Mouse (Mus musculus): ENCODE data around the gene Rasl11a. TPM values are rescaled to one million over a fixed set of nuclear protein-coding genes. Genes with fewer than 3 reads are reported as not detected.
A peak's percentile ranks its signal among the peaks of the same experiment; 100 is the strongest.

Gene Rasl11a
- polyA plus RNA-seq, 2 experiments: 7.8 to 8.4 TPM

- Histone ChIP-seq H3K4me1 (ENCODE audit: control insufficient read depth, insufficient read depth, low read length) (no peaks in the 10 kb centered on the region), H3K27ac (replicated peaks; ENCODE audit: low read depth, low read length) (no peak overlapping the region), H3K4me2 (replicated peaks; ENCODE audit: low read depth, low read length, severe bottlenecking) (no peak overlapping the region), H3K27me3 (ENCODE audit: control insufficient read depth, insufficient read depth, low read length) (no peaks in the 10 kb centered on the region), H3K4me3 (replicated peaks; ENCODE audit: low read length) (no peak overlapping the region), H3K9me3 (ENCODE audit: control insufficient read depth, low read length) (no peaks in the 10 kb centered on the region), H3K36me3 (ENCODE audit: control insufficient read depth, insufficient read depth, low read length) (no peaks in the 10 kb centered on the region), H3K9ac (ENCODE audit: low read depth, low read length, severe bottlenecking) (no peak overlapping the region)
- no peak for TF ChIP-seq POLR2A (IDR thresholded peaks at IDR 0.05; ENCODE audit: borderline replicate concordance, extremely low read depth, insufficient read depth, insufficient read length)
- 79% methylated on average over 5 of the region's 5 CpGs for WGBS
- ATAC-seq (ENCODE audit: low FRiP score, low read depth) (no peak), DNase-seq (ENCODE audit: low spot score) (no peak)
These were observed 21.9 kb upstream of the Rasl11a start for GRCm38 (mm10) chr5:146823005-146823404.

- Histone ChIP-seq H3K4me3 (replicated peaks; ENCODE audit: low read length) (no peak overlapping the region), H3K36me3 (ENCODE audit: control insufficient read depth, insufficient read depth, low read length) (peaks cover 7% of the 10 kb centered on the region), H3K27ac (replicated peaks; ENCODE audit: low read depth, low read length) (no peak overlapping the region), H3K4me2 (replicated peaks; ENCODE audit: low read depth, low read length, severe bottlenecking) (no peak overlapping the region), H3K9me3 (ENCODE audit: control insufficient read depth, low read length) (no peaks in the 10 kb centered on the region), H3K4me1 (ENCODE audit: control insufficient read depth, insufficient read depth, low read length) (peaks cover 10% of the 10 kb centered on the region; the same call in 1 of the 2 replicates), H3K27me3 (ENCODE audit: control insufficient read depth, insufficient read depth, low read length) (no peaks in the 10 kb centered on the region), H3K9ac (ENCODE audit: low read depth, low read length, severe bottlenecking) (no peak overlapping the region)
- no peak for TF ChIP-seq POLR2A (IDR thresholded peaks at IDR 0.05; ENCODE audit: borderline replicate concordance, extremely low read depth, insufficient read depth, insufficient read length)
- WGBS: 55% methylated on average over 8 of the region's 8 CpGs
- ATAC-seq (ENCODE audit: low FRiP score, low read depth) (no peak), DNase-seq (ENCODE audit: low spot score) (no peak)
These were observed 15.3 kb upstream of the Rasl11a start for GRCm38 (mm10) chr5:146829528-146829927.

DNA sequence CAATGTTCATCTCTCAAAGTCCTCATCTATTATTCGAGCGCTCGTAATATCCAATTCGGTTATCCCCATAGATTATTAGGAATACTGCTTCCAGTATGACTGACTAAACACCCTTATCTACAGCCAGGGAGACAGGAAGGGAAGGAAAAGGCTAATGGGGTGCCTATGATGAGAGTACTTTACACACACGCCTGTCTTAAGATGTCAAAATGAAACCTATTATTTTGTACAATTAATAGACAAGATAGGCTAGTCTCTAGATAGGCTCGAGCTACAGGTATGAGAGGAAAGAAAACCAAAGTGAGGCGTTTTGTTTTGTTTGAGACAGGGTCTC is 12.5 kb upstream of the Rasl11a start:
- no peak for TF ChIP-seq POLR2A (IDR thresholded peaks at IDR 0.05; ENCODE audit: borderline replicate concordance, extremely low read depth, insufficient read depth, insufficient read length)
- no peaks in the 10 kb centered on the region for H3K27me3 ChIP-seq (ENCODE audit: control insufficient read depth, insufficient read depth, low read length)
- H3K36me3 ChIP-seq (ENCODE audit: control insufficient read depth, insufficient read depth, low read length): peaks cover 36% of the 10 kb centered on the region
- peak overlapping the region; percentile 95 for H3K4me3 ChIP-seq (replicated peaks; ENCODE audit: low read length)
- H3K27ac ChIP-seq (replicated peaks; ENCODE audit: low read depth, low read length): peak overlapping the region; percentile 89
- H3K9ac ChIP-seq (ENCODE audit: low read depth, low read length, severe bottlenecking): peak overlapping the region; percentile 96
- H3K4me1 ChIP-seq (ENCODE audit: control insufficient read depth, insufficient read depth, low read length): peaks cover 11% of the 10 kb centered on the region; the same call in 1 of the 2 replicates
- H3K4me2 ChIP-seq (replicated peaks; ENCODE audit: low read depth, low read length, severe bottlenecking): peak overlapping the region; percentile 80
- no peaks in the 10 kb centered on the region for H3K9me3 ChIP-seq (ENCODE audit: control insufficient read depth, low read length)
- ATAC-seq (ENCODE audit: low FRiP score, low read depth) (no peak), DNase-seq (ENCODE audit: low spot score) (no peak)
- 53% methylated on average over 7 of the region's 7 CpGs for WGBS

DNA sequence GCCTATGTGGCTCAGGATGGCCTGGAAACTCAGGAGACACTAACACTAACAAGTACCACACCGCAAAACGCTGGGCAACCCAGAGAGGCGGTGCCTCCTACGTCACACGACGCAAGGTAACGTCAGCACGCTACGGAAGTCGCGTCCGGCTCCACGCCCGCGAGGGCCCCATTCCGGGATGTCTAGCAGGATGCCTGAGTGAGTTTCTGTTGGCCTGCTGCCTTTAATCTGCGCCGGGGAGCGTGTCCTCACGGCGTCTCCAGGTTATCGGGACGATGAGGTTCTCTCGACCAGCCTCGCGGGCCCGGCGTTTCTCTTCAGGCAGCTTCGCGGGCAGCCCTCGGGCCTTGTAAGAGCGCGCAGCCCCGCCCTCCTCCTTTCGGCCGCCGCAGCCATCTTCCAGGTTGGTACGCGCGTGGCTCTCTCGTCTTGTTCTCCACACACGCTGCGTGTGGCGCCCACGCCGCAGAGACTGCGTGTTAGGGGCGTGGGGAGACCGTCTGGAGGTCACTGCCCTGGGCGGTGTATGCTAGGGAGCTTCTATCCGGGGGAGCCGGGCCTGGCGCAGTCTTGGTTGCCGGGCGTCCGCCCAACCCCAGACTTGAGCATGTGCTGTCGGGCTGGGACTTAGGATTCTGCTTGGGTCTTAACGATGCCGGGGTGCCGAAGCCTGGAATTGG is 12.0 kb upstream of the Rasl11a start, which contains the start of gene Rpl21:
Gene Rpl21, plus strand, starts transcription at position 122 of the 680 bp plus-strand sequence.
- DNase-seq (ENCODE audit: low spot score): peak; percentile 93
- ATAC-seq (ENCODE audit: low FRiP score, low read depth): peak; percentile 99
- WGBS: under 1% methylated on average over 53 of the region's 60 CpGs

GRCm38 (mm10) chr5:146833673-146834201 is 11.1 kb upstream of the Rasl11a start:
- DNase-seq (ENCODE audit: low spot score): no peak
- Histone ChIP-seq H3K4me2 (replicated peaks; ENCODE audit: low read depth, low read length, severe bottlenecking) (peak overlapping the region; percentile 80), H3K9me3 (ENCODE audit: control insufficient read depth, low read length) (no peaks in the 10 kb centered on the region), H3K36me3 (ENCODE audit: control insufficient read depth, insufficient read depth, low read length) (peaks cover 48% of the 10 kb centered on the region), H3K9ac (ENCODE audit: low read depth, low read length, severe bottlenecking) (peak overlapping the region; percentile 96), H3K4me3 (replicated peaks; ENCODE audit: low read length) (peak overlapping the region; percentile 95), H3K27me3 (ENCODE audit: control insufficient read depth, insufficient read depth, low read length) (no peaks in the 10 kb centered on the region), H3K27ac (replicated peaks; ENCODE audit: low read depth, low read length) (peak overlapping the region; percentile 89; the same call in 1 of the 2 replicates), H3K4me1 (ENCODE audit: control insufficient read depth, insufficient read depth, low read length) (peaks cover 11% of the 10 kb centered on the region; the same call in 1 of the 2 replicates)
- no peak for ATAC-seq (ENCODE audit: low FRiP score, low read depth)
- no peak for TF ChIP-seq POLR2A (IDR thresholded peaks at IDR 0.05; ENCODE audit: borderline replicate concordance, extremely low read depth, insufficient read depth, insufficient read length)
- WGBS: 19% methylated on average over 8 of the region's 8 CpGs

More for the DNA sequence above, 12.0 kb upstream of the Rasl11a start, which contains the start of gene Rpl21:
- TF ChIP-seq POLR2A (IDR thresholded peaks at IDR 0.05; ENCODE audit: borderline replicate concordance, extremely low read depth, insufficient read depth, insufficient read length): peak; percentile 98
- peak within 1 kb of the TSS; percentile 80 for H3K4me2 ChIP-seq (replicated peaks; ENCODE audit: low read depth, low read length, severe bottlenecking)
- peaks cover 41% of the 10 kb centered on the region for H3K36me3 ChIP-seq (ENCODE audit: control insufficient read depth, insufficient read depth, low read length)
- H3K4me1 ChIP-seq (ENCODE audit: control insufficient read depth, insufficient read depth, low read length): peaks cover 11% of the 10 kb centered on the region; the same call in 1 of the 2 replicates
- no peaks in the 10 kb centered on the region for H3K27me3 ChIP-seq (ENCODE audit: control insufficient read depth, insufficient read depth, low read length)
- H3K4me3 ChIP-seq (replicated peaks; ENCODE audit: low read length): peak within 1 kb of the TSS; percentile 95
- no peaks in the 10 kb centered on the region for H3K9me3 ChIP-seq (ENCODE audit: control insufficient read depth, low read length)
- H3K9ac ChIP-seq (ENCODE audit: low read depth, low read length, severe bottlenecking): peak within 1 kb of the TSS; percentile 96
- peak within 1 kb of the TSS; percentile 89 for H3K27ac ChIP-seq (replicated peaks; ENCODE audit: low read depth, low read length)
